Mouse (Mus musculus): Measurements from ENCODE around the gene Slc39a3. TPM values are rescaled to one million over a fixed set of nuclear protein-coding genes. Genes with fewer than 3 reads are reported as not detected.
"Not testable (repeated sequence)": the region's sequence is repeated elsewhere in the genome, so short reads cannot be mapped to it uniquely, and the experiment has no call there.

Gene Slc39a3
- polyA plus RNA-seq, 1 experiment from 2014 or later: 11.9 TPM

DNA sequence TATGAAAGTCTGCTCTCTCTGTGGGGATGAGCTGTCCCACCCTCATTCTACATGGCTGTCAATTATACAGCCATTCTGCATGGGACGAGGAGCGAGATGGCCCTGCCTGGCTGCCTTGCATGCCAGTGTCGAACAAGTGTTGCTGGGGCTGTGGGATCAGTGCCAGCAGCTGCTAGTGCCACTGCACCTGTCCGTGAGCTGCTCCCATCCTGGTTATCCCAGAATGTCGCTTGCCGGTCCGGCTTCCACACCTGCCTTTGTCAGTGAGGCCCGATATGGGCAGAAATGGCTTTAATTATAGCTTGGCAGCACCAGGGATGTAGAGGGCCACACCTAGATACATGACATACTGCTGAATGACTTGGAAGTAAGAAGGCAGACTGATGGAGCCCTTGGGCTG, 35.1 kb upstream of the Slc39a3 start:
- Histone ChIP-seq H3K9me3 (ENCODE audit: control insufficient read depth, low read depth, low read length) (no peaks in the 10 kb centered on the region), H3K4me2 (replicated peaks; ENCODE audit: low read depth, low read length) (no peak overlapping the region), H3K27me3 (ENCODE audit: control insufficient read depth, insufficient read depth, low read length) (no peaks in the 10 kb centered on the region), H3K4me3 (ENCODE audit: low read depth, low read length) (no peak overlapping the region), H3K4me1 (ENCODE audit: control insufficient read depth, insufficient read depth, low read length) (peaks cover 6% of the 10 kb centered on the region), H3K9ac (replicated peaks; ENCODE audit: low read depth, low read length) (no peak overlapping the region), H3K36me3 (ENCODE audit: control insufficient read depth, insufficient read depth, low read length) (peaks cover 18% of the 10 kb centered on the region), H3K27ac (ENCODE audit: low read length) (no peak overlapping the region)
- no peak for ATAC-seq (ENCODE audit: insufficient number of reproducible peaks, insufficient read depth, low FRiP score, low read depth)
- 92% methylated on average over 8 of the region's 8 CpGs for WGBS

DNA sequence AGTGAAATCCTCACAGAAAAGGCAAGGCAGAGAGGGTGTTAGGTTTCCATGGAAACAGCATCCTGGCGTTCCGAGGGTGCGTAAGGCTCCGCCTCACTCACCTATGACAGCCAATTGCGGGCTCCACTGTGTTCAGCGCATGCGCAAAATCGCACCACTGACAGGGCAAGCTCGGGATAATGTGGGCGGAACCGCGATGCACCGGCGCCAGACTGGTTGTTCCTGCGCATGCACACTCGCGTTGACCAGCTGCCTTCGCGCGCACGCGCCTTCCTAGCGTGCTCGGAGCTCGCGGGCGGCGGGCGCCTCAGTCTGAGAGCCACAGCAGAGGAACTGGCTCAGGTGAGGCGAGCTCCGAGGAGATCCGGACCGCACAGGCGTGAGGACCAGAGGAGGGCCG, 32.6 kb upstream of the Slc39a3 start, which contains the start of gene Thop1:
Thop1 (plus strand) TSS at position 200 of the 400 bp plus-strand sequence.
- Histone ChIP-seq H3K4me3 (ENCODE audit: low read depth, low read length) (peak within 1 kb of the TSS; percentile 51), H3K9ac (replicated peaks; ENCODE audit: low read depth, low read length) (peak within 1 kb of the TSS; percentile 52), H3K27ac (ENCODE audit: low read length) (no peak within 1 kb of the TSS), H3K4me2 (replicated peaks; ENCODE audit: low read depth, low read length) (peak within 1 kb of the TSS; percentile 51), H3K4me1 (ENCODE audit: control insufficient read depth, insufficient read depth, low read length) (peaks cover 6% of the 10 kb centered on the region), H3K27me3 (ENCODE audit: control insufficient read depth, insufficient read depth, low read length) (no peaks in the 10 kb centered on the region), H3K36me3 (ENCODE audit: control insufficient read depth, insufficient read depth, low read length) (peaks cover 14% of the 10 kb centered on the region), H3K9me3 (ENCODE audit: control insufficient read depth, low read depth, low read length) (no peaks in the 10 kb centered on the region)
- ATAC-seq (ENCODE audit: insufficient number of reproducible peaks, insufficient read depth, low FRiP score, low read depth): peak; percentile 96
- WGBS: under 1% methylated on average over 35 of the region's 35 CpGs

DNA sequence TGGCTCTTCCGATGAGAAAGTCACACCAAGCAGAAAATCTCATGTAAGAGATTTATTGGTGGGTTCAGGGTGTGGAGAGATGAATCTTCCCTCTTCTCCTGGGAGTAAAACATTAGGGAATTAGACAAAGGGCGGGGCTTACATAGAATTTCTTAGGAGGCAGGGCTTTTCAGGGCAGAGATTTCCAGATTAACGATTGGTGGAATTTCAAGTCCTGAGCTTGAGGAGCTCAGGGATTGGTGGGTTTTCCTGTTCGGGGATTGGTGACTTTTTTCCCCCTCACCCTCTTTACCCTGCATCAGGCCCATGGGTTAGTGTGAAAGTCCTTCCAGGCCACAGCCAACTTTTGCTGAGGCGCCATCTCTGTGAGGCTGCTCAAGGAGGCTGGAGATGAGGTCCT, 31.5 kb upstream of the Slc39a3 start:
- Histone ChIP-seq H3K36me3 (ENCODE audit: control insufficient read depth, insufficient read depth, low read length) (peaks cover 6% of the 10 kb centered on the region), H3K27me3 (ENCODE audit: control insufficient read depth, insufficient read depth, low read length) (no peaks in the 10 kb centered on the region), H3K4me2 (replicated peaks; ENCODE audit: low read depth, low read length) (no peak overlapping the region), H3K9ac (replicated peaks; ENCODE audit: low read depth, low read length) (no peak overlapping the region), H3K4me1 (ENCODE audit: control insufficient read depth, insufficient read depth, low read length) (peaks cover 6% of the 10 kb centered on the region), H3K9me3 (ENCODE audit: control insufficient read depth, low read depth, low read length) (no peaks in the 10 kb centered on the region), H3K4me3 (ENCODE audit: low read depth, low read length) (no peak overlapping the region), H3K27ac (ENCODE audit: low read length) (no peak overlapping the region)
- no peak for ATAC-seq (ENCODE audit: insufficient number of reproducible peaks, insufficient read depth, low FRiP score, low read depth)
- WGBS: 67% methylated on average over 5 of the region's 5 CpGs

DNA sequence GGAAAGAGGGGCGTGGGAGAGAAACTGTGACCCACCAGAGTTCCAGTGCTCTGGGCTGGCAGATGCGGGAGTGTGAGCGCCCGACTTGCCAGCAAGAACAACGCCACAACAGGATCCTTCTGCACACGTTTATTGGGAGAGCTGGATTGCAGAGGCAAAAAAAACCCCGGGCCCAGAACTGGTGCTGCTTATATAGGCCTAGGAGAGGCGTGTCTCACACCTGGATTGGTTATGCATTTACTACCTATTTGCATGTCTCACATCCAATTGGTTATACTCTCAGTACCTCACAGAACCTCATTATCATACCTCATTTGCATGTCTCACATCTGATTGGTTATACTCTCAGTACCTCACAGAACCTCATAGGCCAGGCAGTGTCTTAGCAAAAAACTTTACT, 27.3 kb upstream of the Slc39a3 start:
- H3K36me3 ChIP-seq (ENCODE audit: control insufficient read depth, insufficient read depth, low read length); H3K9me3 ChIP-seq (ENCODE audit: control insufficient read depth, low read depth, low read length); H3K4me2 ChIP-seq (replicated peaks; ENCODE audit: low read depth, low read length); H3K27ac ChIP-seq (ENCODE audit: low read length); ATAC-seq (ENCODE audit: insufficient number of reproducible peaks, insufficient read depth, low FRiP score, low read depth); H3K4me3 ChIP-seq (ENCODE audit: low read depth, low read length); H3K9ac ChIP-seq (replicated peaks; ENCODE audit: low read depth, low read length); H3K27me3 ChIP-seq (ENCODE audit: control insufficient read depth, insufficient read depth, low read length); H3K4me1 ChIP-seq (ENCODE audit: control insufficient read depth, insufficient read depth, low read length): not testable (repeated sequence)
- 86% methylated on average over 8 of the region's 8 CpGs for WGBS

DNA sequence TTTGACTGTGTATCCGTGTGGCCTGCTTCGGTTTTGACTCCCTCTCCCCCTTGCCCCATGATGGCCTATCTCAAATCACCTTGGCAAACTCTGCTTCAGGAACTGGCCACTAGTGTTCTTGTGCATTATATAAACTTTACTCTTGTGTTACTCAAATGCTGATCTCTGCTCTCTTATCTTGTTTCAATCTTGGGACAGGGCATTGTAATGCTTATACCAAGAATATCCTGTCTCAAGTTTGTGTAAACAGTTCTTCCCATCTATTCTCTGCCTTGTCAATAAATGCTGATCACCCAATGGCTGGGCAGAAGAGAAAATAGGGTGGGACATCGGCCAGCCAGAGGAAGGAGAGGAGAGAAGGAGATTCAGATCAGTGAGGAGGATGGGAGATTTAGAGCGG, 25.5 kb upstream of the Slc39a3 start:
- no peak overlapping the region for H3K27ac ChIP-seq (ENCODE audit: low read length)
- H3K4me1 ChIP-seq (ENCODE audit: control insufficient read depth, insufficient read depth, low read length): peaks cover 12% of the 10 kb centered on the region
- no peaks in the 10 kb centered on the region for H3K9me3 ChIP-seq (ENCODE audit: control insufficient read depth, low read depth, low read length)
- H3K27me3 ChIP-seq (ENCODE audit: control insufficient read depth, insufficient read depth, low read length): no peaks in the 10 kb centered on the region
- no peak for ATAC-seq (ENCODE audit: insufficient number of reproducible peaks, insufficient read depth, low FRiP score, low read depth)
- no peak overlapping the region for H3K4me3 ChIP-seq (ENCODE audit: low read depth, low read length)
- no peak overlapping the region for H3K4me2 ChIP-seq (replicated peaks; ENCODE audit: low read depth, low read length)
- 50% methylated on average over 4 of the region's 4 CpGs for WGBS
- no peak overlapping the region for H3K9ac ChIP-seq (replicated peaks; ENCODE audit: low read depth, low read length)
- no peaks in the 10 kb centered on the region for H3K36me3 ChIP-seq (ENCODE audit: control insufficient read depth, insufficient read depth, low read length)

DNA sequence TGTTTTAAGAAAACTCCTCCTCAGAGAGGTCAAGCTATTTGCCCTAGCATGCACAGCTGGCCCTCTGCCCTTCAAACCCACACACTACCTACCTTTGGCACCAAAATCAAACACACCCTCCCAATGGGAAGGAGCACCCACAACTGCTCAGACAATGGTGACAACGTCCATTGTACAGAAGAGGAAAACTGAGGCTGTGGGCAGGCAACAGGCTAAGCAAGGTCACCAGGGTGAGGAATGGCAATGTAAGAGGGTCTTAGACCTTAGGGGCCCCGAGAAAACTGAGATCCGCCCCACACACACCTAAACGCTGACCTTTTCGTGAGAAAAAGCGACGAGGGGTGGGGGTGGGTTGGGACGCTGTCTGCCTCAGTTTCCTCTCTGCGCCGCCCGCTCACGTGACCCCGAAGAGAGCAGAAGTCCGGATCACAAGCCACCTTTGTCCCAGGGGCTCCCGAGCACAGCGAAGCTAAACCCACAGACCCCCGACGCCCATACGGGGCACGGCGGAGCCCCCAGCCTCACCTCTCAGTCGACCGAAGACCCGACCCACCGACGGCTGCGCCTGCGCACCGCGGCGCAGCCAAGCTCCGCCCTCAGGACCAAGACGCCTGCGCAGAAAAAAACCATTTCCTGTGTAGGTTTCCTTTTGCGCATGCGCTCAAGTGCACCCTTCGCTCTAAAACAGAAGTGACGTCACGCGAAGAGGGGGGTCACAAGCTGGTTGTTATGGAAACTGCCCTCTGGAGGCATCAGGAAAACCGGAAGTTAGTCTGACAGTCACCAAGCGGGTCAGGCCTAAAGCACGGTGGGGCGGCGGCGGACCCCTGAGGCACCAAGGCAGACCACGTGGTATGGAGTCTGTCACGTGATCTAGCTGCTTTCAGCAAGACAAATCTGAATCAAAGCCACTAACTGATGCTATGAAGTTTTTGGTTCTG, 22.6 kb upstream of the Slc39a3 start, which contains the start of gene Sgta:
Sgta (minus strand) TSS at position 579 of the 941 bp plus-strand sequence.
- peak within 1 kb of the TSS; percentile 84 for H3K4me3 ChIP-seq (ENCODE audit: low read depth, low read length)
- peaks cover 12% of the 10 kb centered on the region for H3K4me1 ChIP-seq (ENCODE audit: control insufficient read depth, insufficient read depth, low read length)
- H3K9me3 ChIP-seq (ENCODE audit: control insufficient read depth, low read depth, low read length): no peaks in the 10 kb centered on the region
- peak within 1 kb of the TSS; percentile 89 for H3K4me2 ChIP-seq (replicated peaks; ENCODE audit: low read depth, low read length)
- H3K36me3 ChIP-seq (ENCODE audit: control insufficient read depth, insufficient read depth, low read length): no peaks in the 10 kb centered on the region
- H3K27ac ChIP-seq (ENCODE audit: low read length): no peak within 1 kb of the TSS
- WGBS: 0% methylated on average over 48 of the region's 48 CpGs
- peak within 1 kb of the TSS; percentile 75 for H3K9ac ChIP-seq (replicated peaks; ENCODE audit: low read depth, low read length)
- H3K27me3 ChIP-seq (ENCODE audit: control insufficient read depth, insufficient read depth, low read length): no peaks in the 10 kb centered on the region
- ATAC-seq (ENCODE audit: insufficient number of reproducible peaks, insufficient read depth, low FRiP score, low read depth): peak; percentile 94

DNA sequence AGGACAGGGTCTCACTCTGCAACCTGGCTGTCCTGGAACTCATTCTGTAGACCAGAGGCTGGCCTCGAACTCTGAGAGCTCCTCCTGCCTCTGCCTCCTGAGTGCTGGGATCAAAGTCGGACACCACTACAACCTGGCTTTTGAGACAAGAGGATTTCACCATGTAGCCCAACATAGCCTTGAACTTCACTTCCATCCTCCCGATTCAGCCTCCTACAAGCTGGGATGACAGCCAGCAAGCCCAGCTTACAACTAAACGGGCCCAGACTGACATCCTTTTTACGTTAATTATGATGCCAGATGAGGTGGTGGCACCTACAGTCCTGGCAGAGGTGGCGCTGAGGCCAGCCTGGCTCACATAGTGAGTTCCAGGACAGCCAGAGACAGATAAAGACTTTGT, 21.7 kb upstream of the Slc39a3 start:
- Histone ChIP-seq H3K4me2 (replicated peaks; ENCODE audit: low read depth, low read length) (peak overlapping the region; percentile 89), H3K9ac (replicated peaks; ENCODE audit: low read depth, low read length) (no peak overlapping the region), H3K4me3 (ENCODE audit: low read depth, low read length) (peak overlapping the region; percentile 84), H3K27me3 (ENCODE audit: control insufficient read depth, insufficient read depth, low read length) (no peaks in the 10 kb centered on the region), H3K36me3 (ENCODE audit: control insufficient read depth, insufficient read depth, low read length) (no peaks in the 10 kb centered on the region), H3K27ac (ENCODE audit: low read length) (no peak overlapping the region), H3K4me1 (ENCODE audit: control insufficient read depth, insufficient read depth, low read length) (peaks cover 12% of the 10 kb centered on the region), H3K9me3 (ENCODE audit: control insufficient read depth, low read depth, low read length) (no peaks in the 10 kb centered on the region)
- ATAC-seq (ENCODE audit: insufficient number of reproducible peaks, insufficient read depth, low FRiP score, low read depth): no peak
- 85% methylated on average over 6 of the region's 6 CpGs for WGBS

DNA sequence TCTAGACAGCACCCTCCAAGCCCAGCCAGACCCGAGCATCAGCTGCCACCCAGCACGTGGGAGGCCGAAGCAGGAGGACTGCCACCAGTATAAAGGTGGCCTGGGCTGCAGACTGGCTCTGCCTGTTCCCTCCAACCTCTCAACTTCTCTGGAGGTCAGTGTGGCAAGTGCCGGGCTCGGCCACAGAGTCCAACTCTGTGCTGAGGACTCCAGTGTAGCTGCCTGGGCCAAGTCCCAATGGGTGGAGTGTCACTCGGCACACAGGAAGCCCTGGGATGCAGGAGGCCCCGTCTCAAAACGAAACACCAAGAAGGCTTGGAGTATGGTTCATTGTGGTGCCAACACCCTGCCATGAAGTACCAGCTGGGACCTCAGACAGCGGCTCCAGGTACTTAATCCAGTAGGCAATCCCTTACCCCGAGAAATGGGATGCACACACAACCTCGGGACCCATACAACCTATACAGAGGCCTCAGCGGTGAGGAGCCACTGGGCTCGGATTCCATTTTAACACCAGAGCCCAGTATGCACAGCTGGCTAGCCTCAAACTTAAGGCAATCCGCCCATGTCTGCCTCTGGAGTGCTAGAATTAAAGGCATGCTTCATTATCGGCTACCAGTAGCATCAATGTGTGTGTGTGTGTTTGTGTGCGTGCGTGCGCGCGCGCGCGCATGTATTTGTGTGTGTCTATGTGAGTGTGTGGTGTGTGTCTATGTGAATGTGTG, 20.3 kb upstream of the Slc39a3 start:
- no peak overlapping the region for H3K4me2 ChIP-seq (replicated peaks; ENCODE audit: low read depth, low read length)
- WGBS: 90% methylated on average over 23 of the region's 23 CpGs
- ATAC-seq (ENCODE audit: insufficient number of reproducible peaks, insufficient read depth, low FRiP score, low read depth): no peak

More for the DNA sequence above, 20.3 kb upstream of the Slc39a3 start:
- H3K27ac ChIP-seq (ENCODE audit: low read length): no peak overlapping the region
- H3K4me1 ChIP-seq (ENCODE audit: control insufficient read depth, insufficient read depth, low read length): peaks cover 12% of the 10 kb centered on the region
- no peak overlapping the region for H3K9ac ChIP-seq (replicated peaks; ENCODE audit: low read depth, low read length)
- no peaks in the 10 kb centered on the region for H3K9me3 ChIP-seq (ENCODE audit: control insufficient read depth, low read depth, low read length)
- H3K36me3 ChIP-seq (ENCODE audit: control insufficient read depth, insufficient read depth, low read length): no peaks in the 10 kb centered on the region
- H3K4me3 ChIP-seq (ENCODE audit: low read depth, low read length): no peak overlapping the region
- no peaks in the 10 kb centered on the region for H3K27me3 ChIP-seq (ENCODE audit: control insufficient read depth, insufficient read depth, low read length)
